26 mouse cellular contexts compared by ENCODE assay signal in genomic region chr17:52819007-52819406, GRCm38 (mm10).
"Had no signal": no experiment of that assay in that cellular context is flagged by ENCODE, and none has a peak within 500 bp of the region (broad histone marks: within the 10 kb centered on the region; RNA-seq: fewer than 3 reads in every experiment).

No protein-coding gene starts in this region.

- H3K27me3 ChIP-seq: heart, embryonic 12.5 days; hindbrain, embryonic 12.5 days; hindbrain, embryonic 15.5 days; kidney, embryonic 15.5 days; limb, embryonic 13.5 days; limb, embryonic 15.5 days; liver, embryonic 12.5 days had no signal

- H3K4me1 ChIP-seq: heart, embryonic 10.5 days; heart, embryonic 12.5 days; hindbrain, embryonic 10.5 days; hindbrain, embryonic 12.5 days; hindbrain, embryonic 15.5 days; kidney, embryonic 15.5 days; limb, embryonic 13.5 days; limb, embryonic 15.5 days; liver, embryonic 12.5 days had no signal

- DNase-seq: forebrain, postnatal 0 days; gastrocnemius, adult 2 months; gastrocnemius, postnatal 10 days; gastrocnemius, postnatal 25 days; heart, adult 18-20 months; heart, postnatal 10 days; heart, postnatal 4 days; kidney, adult 11 months; kidney, adult 2 months; kidney, adult 9 months; kidney, postnatal 14 days; kidney, postnatal 36 days; left cerebral cortex, postnatal 4 days had no signal

- H3K4me2 ChIP-seq: heart, embryonic 12.5 days; hindbrain, embryonic 12.5 days; hindbrain, embryonic 15.5 days; kidney, embryonic 15.5 days; limb, embryonic 13.5 days; limb, embryonic 15.5 days; liver, embryonic 12.5 days had no signal

- H3K9ac ChIP-seq: forebrain, postnatal 0 days; heart, embryonic 12.5 days; hindbrain, embryonic 12.5 days; hindbrain, embryonic 15.5 days; kidney, embryonic 15.5 days; limb, embryonic 13.5 days; limb, embryonic 15.5 days; liver, embryonic 12.5 days had no signal

- H3K9me3 ChIP-seq: heart, embryonic 10.5 days; hindbrain, embryonic 10.5 days; hindbrain, embryonic 12.5 days; hindbrain, embryonic 15.5 days; kidney, embryonic 15.5 days; limb, embryonic 13.5 days; limb, embryonic 15.5 days; liver, embryonic 12.5 days had no signal

- ATAC-seq: forebrain, postnatal 0 days; inflammation-experienced regulatory T-cells, adult 6 months; liver, embryonic 12.5 days had no signal

- H3K27ac ChIP-seq: gastrocnemius, adult 2 months; heart, embryonic 10.5 days; hindbrain, embryonic 10.5 days; hindbrain, embryonic 12.5 days; hindbrain, embryonic 15.5 days; kidney, embryonic 15.5 days; kidney, postnatal 0 days; layer of hippocampus, adult 2 months; left cerebral cortex, adult 2 months; limb, embryonic 13.5 days; limb, embryonic 15.5 days; liver, embryonic 12.5 days had no signal

- H3K4me3 ChIP-seq: gastrocnemius, adult 2 months; heart, embryonic 10.5 days; heart, embryonic 12.5 days; hindbrain, embryonic 10.5 days; hindbrain, embryonic 12.5 days; hindbrain, embryonic 15.5 days; kidney, embryonic 15.5 days; layer of hippocampus, adult 2 months; left cerebral cortex, adult 2 months; limb, embryonic 13.5 days; limb, embryonic 15.5 days; liver, embryonic 12.5 days had no signal

- H3K36me3 ChIP-seq: heart, embryonic 10.5 days; heart, embryonic 12.5 days; hindbrain, embryonic 10.5 days; hindbrain, embryonic 12.5 days; hindbrain, embryonic 15.5 days; kidney, embryonic 15.5 days; limb, embryonic 13.5 days; limb, embryonic 15.5 days; liver, embryonic 12.5 days had no signal
